Mouse (Mus musculus) neural tube, embryonic 13.5 days (tissue): ENCODE data around the gene Cct5. TPM values are rescaled to one million over a fixed set of nuclear protein-coding genes. Genes with fewer than 3 reads are reported as not detected.
A peak's percentile ranks its signal among the peaks of the same experiment; 100 is the strongest.

Experiments
- ATAC-seq: fragments of 200-750 bp; cut with Nextera tagmentation; 2 replicates; pipeline ENCODE4 v1.8.0; 2017; ENCODE audit warnings: low read depth, mild to moderate bottlenecking, moderate TSS enrichment, moderate library complexity
- H3K27ac ChIP-seq: fragments of 300-500 bp; sonication (generic); replicated peaks from 2 replicates; pipeline ENCODE4 v1.5.1; 2015; ENCODE audit warnings: moderate library complexity, mild to moderate bottlenecking, inconsistent platforms
- H3K27me3 ChIP-seq: fragments of 300-500 bp; sonication (generic); 2 replicates; pipeline ENCODE4 v1.6.1; 2015; ENCODE audit warnings: mild to moderate bottlenecking, inconsistent platforms
- H3K36me3 ChIP-seq: fragments of 300-500 bp; sonication (generic); 2 replicates; pipeline ENCODE4 v1.6.1; 2015; ENCODE audit warnings: mild to moderate bottlenecking, inconsistent platforms
- H3K4me1 ChIP-seq: fragments of 300-500 bp; sonication (generic); replicated peaks from 2 replicates; pipeline ENCODE4 v1.6.1; 2015; ENCODE audit warnings: inconsistent platforms
- H3K4me2 ChIP-seq: fragments of 300-500 bp; sonication (generic); 2 replicates; pipeline ENCODE4 v1.6.1; 2015; ENCODE audit warnings: inconsistent platforms, mild to moderate bottlenecking, moderate library complexity
- H3K4me3 ChIP-seq: fragments of 300-500 bp; sonication (generic); 2 replicates; pipeline ENCODE4 v1.5.1; 2015; ENCODE audit warnings: mild to moderate bottlenecking, inconsistent platforms
- H3K9ac ChIP-seq: fragments of 300-500 bp; sonication (generic); 2 replicates; pipeline ENCODE4 v1.6.1; 2015; ENCODE audit warnings: moderate library complexity, mild to moderate bottlenecking, inconsistent platforms
- H3K9me3 ChIP-seq: fragments of 300-500 bp; sonication (generic); 2 replicates; pipeline ENCODE4 v1.6.1; 2016; ENCODE audit warnings: inconsistent platforms
- whole genome bisulfite sequencing: fragments of 180-500 bp; shearing (Covaris S2); methylation state at CpG from one replicate; pipeline ENCODE4 v1.1.7; 2015; 5-methylcytosine and 5-hydroxymethylcytosine counted together
- polyA plus RNA-seq: library from polyadenylated mRNA; unstranded; fragments of >200 nt; fragmentation: Nextera tagmentation; extraction: Ambion mirVana; gene quantifications from 2 replicates; pipeline ENCODE4 v1.2.1, GENCODE M21; 2015

Gene Cct5
- polyA plus RNA-seq, 1 experiment from 2014 or later = 545 TPM

DNA sequence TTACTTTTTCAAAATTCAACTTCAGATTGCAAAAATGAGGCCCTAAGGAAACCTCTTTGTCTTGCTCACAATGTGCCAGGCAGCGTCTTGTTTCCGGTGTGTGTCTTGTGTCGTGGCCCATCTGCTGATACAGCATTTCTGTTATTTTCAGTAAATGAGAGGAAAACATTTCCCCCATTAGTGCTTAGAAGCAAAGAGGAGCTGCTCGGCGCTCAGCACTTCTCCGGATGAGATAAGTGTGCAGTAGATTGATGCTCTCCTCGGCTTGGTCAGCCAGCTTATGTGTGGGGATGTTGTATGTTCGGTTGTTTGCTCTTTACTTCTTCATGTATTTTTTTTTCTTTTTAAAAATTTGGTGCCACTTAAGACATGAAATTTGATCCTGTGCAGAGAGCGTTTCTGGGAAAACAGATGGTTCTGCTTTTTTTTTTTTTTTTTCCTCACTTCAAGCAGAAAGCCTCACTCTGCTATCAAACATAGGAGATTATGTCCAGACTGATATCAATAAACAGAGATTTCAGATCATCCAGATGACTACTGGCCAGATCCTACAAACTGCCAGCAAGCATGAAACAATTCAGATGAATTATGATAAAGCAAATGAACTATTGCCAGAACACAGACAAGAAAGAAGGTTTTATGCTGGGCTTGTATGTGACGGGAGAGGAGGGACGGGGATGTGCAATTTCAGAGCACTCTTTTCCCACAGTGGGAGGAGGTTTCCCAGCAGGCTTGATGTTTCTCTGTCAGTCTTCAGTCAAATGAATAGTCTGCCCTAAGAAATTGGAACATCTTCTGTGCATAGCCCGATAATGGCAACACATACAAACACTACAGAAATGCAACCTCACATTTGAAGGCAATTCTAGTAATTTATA lies 25.9 kb upstream of the Cct5 start:
- Histone ChIP-seq H3K9me3 (no peaks in the 10 kb centered on the region), H3K9ac (no peak overlapping the region), H3K27ac (peak overlapping the region; percentile 49)

DNA sequence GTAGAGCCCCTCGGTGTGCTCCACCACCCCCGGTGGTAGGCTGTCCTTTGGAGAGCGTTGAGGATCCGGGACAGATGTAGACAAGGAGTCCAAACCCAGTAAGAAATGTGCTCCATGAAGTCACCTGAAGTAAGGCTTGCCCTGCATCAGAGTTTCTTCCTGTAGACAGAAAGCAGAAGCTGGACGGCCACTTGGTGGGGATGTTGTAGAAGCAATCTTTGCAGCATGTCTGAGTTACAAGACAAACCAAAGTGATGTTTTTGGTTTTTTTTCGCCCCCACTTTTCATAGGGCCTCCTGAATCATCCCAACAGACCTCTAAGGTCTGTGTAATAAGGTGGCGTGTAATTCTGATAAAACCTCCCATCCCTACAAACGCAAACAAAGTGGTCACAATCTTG lies 17.9 kb upstream of the Cct5 start:
- no peak overlapping the region for H3K4me3 ChIP-seq
- H3K4me1 ChIP-seq = no peaks in the 10 kb centered on the region
- H3K9ac ChIP-seq = no peak overlapping the region
- H3K4me2 ChIP-seq = no peak overlapping the region
- ATAC-seq = no peak
- H3K27me3 ChIP-seq = no peaks in the 10 kb centered on the region
- H3K27ac ChIP-seq = no peak overlapping the region
- H3K36me3 ChIP-seq = peaks cover 46% of the 10 kb centered on the region
- WGBS = 96% methylated on average over 8 of the region's 8 CpGs
- H3K9me3 ChIP-seq = no peaks in the 10 kb centered on the region

More for the DNA sequence above, 25.9 kb upstream of the Cct5 start:
- no peaks in the 10 kb centered on the region for H3K27me3 ChIP-seq
- 0 out of 2 replicates have a peak, but pooled peaks have one; percentile 18 for ATAC-seq
- 50% methylated on average over 12 of the region's 12 CpGs for WGBS
- H3K36me3 ChIP-seq = peaks cover 9% of the 10 kb centered on the region
- H3K4me2 ChIP-seq = no peak overlapping the region
- H3K4me1 ChIP-seq = peaks cover 20% of the 10 kb centered on the region
- H3K4me3 ChIP-seq = no peak overlapping the region

DNA sequence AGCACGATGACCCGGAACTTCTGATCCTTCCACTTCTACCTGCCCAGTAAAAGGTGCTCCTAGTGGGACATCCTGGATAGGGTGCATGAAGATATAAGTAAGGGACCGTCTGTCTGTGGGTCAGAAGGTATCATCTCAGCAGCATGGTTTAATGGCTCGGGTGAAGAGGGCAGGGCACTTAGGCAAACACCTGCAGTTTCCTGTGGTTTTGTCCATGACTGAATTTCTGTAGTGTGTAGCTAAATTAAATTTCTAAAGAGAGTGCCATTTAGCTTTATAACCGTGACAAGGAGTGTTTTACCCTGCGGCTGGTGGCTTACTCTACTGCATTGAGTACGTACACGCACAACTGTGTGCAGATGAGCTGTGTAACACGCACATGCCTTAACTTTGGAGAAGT lies 15.7 kb upstream of the Cct5 start:
- Histone ChIP-seq H3K36me3 (peaks cover 37% of the 10 kb centered on the region), H3K27ac (no peak overlapping the region), H3K9ac (no peak overlapping the region), H3K4me2 (no peak overlapping the region), H3K27me3 (no peaks in the 10 kb centered on the region), H3K4me1 (no peaks in the 10 kb centered on the region), H3K4me3 (no peak overlapping the region), H3K9me3 (no peaks in the 10 kb centered on the region)
- ATAC-seq = no peak
- 82% methylated on average over 9 of the region's 9 CpGs for WGBS

DNA sequence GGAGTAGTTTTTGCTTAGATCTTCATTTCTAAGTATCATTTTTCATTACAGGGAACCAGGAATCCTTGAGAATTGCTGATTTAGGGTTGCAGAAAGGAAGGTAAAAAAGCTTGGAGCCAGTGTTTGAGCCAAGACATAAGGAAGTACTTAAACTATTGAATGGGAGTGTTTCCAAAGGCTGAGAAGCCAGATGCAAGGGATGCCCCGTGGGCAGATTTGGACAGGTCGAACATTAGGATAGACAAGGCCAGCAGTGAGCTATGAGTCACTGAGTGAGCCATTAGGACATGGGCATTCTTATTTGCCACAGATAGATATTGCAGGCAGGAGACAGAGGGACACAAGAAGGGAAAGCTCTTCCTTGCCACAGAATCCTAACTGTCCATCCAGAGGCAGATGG lies 13.1 kb upstream of the Cct5 start:
- H3K4me2 ChIP-seq = no peak overlapping the region
- ATAC-seq = no peak
- WGBS = 96% methylated on average over 2 of the region's 2 CpGs
- H3K9ac ChIP-seq = no peak overlapping the region
- H3K36me3 ChIP-seq = peaks cover 27% of the 10 kb centered on the region
- H3K27ac ChIP-seq = no peak overlapping the region
- no peaks in the 10 kb centered on the region for H3K4me1 ChIP-seq
- H3K27me3 ChIP-seq = no peaks in the 10 kb centered on the region
- H3K4me3 ChIP-seq = no peak overlapping the region
- no peaks in the 10 kb centered on the region for H3K9me3 ChIP-seq

DNA sequence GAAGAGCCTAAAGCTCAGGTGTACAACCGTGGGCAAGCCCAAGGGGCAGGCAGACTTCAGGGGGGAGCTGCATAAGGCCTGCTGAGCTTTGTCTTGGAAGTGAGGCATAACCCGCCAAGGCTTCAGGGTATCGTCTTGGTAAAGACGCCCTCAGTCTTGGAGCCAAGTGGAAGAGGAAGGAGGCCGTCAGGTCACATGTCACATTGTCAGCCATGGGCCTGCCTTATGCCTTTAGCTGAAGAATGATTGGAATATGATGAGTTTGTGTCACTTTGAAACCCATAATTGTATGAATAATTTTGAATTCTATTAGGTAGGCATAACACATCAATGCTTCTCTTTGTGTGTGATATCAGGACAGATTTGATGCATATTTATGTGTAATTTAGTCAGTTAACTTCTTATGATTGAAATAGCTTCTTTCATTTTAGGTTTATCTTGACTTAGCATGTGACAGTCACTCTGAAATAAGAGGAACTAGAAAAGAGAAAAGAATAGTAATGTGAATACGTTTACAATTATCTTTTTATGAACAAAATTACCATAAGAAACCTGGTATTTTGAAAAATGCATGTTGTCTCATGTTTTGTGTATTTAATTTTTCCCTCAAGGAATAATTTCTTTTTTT lies 12.3 kb upstream of the Cct5 start:
- Histone ChIP-seq H3K36me3 (peaks cover 20% of the 10 kb centered on the region), H3K9ac (no peak overlapping the region), H3K4me2 (no peak overlapping the region), H3K9me3 (no peaks in the 10 kb centered on the region), H3K4me1 (no peaks in the 10 kb centered on the region), H3K27ac (no peak overlapping the region), H3K27me3 (no peaks in the 10 kb centered on the region), H3K4me3 (no peak overlapping the region)
- 93% methylated on average over 6 of the region's 6 CpGs for WGBS
- ATAC-seq = no peak

DNA sequence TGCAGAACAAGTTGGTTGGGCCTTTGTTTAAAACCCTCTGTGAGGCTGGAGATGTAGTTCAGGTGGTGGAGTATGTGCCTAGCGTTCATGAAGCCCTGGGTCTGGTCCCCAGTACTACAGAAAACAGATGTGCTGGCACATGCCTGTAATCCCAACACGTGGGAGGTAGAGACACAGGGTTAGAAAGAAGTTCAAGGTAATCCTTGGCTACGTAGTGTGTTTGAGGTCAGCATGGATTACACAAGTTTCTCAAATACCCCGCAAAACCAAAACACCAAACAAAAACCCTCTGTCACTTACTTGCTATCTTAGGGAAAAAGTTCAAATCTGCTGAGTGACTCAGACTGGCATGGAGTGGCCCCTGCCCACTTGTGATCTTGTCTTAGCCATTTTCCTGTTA lies 10.4 kb upstream of the Cct5 start:
- WGBS = 91% methylated on average over 4 of the region's 4 CpGs
- no peak for ATAC-seq

DNA sequence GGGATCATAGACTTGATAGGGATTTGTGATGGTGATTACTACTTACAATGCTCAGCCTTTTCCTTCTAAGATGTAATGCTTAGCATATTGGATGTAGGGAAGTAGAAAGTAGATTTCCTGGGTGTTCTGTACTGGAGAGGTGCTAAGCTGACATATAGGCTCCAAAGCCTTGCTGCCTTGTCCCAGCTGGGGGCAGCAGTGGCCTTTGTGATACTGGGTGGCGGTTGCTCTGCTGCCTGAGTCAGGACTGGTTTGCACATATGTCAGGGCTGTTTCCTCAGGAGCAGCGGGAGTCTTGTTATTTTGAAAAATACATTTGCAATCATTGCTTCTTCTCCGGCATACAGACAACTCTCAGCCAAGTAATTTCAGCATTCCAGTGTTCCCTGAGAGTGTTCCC lies 9.4 kb upstream of the Cct5 start:
- H3K27me3 ChIP-seq = no peaks in the 10 kb centered on the region
- no peaks in the 10 kb centered on the region for H3K9me3 ChIP-seq
- no peaks in the 10 kb centered on the region for H3K4me1 ChIP-seq
- no peak overlapping the region for H3K4me2 ChIP-seq
- ATAC-seq = 0 out of 2 replicates have a peak, but pooled peaks have one; percentile 73
- 67% methylated on average over 3 of the region's 3 CpGs for WGBS
- no peak overlapping the region for H3K4me3 ChIP-seq
- no peak overlapping the region for H3K27ac ChIP-seq
- H3K36me3 ChIP-seq = no peaks in the 10 kb centered on the region
- no peak overlapping the region for H3K9ac ChIP-seq

More for the DNA sequence above, 10.4 kb upstream of the Cct5 start:
- Histone ChIP-seq H3K4me1 (no peaks in the 10 kb centered on the region), H3K36me3 (peaks cover 5% of the 10 kb centered on the region), H3K9me3 (no peaks in the 10 kb centered on the region), H3K27me3 (no peaks in the 10 kb centered on the region), H3K4me2 (no peak overlapping the region), H3K4me3 (no peak overlapping the region), H3K27ac (no peak overlapping the region), H3K9ac (no peak overlapping the region)

DNA sequence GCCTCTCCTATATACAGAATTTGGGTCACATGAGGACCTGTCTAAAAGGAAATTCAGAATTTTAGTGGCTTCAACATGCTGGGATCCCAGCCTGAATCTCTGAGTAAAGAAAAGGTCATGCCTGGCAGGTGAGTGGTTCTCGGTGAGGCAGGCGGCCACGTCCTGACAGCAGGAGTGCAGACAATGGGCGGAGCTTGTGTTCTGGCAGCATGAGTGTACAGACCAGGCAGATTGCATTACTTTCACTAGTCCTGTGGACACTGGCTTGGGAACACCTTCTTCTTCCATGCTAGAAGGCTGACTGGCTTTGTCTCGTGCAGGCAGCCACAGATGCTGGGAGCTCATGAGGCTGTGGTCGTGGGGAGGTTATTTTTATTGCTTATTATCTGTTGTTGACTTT lies 5.2 kb upstream of the Cct5 start:
- Histone ChIP-seq H3K4me2 (no peak overlapping the region), H3K4me1 (peaks cover 10% of the 10 kb centered on the region), H3K36me3 (no peaks in the 10 kb centered on the region), H3K4me3 (no peak overlapping the region), H3K9me3 (no peaks in the 10 kb centered on the region), H3K9ac (no peak overlapping the region), H3K27me3 (no peaks in the 10 kb centered on the region), H3K27ac (no peak overlapping the region)
- WGBS = 67% methylated on average over 6 of the region's 6 CpGs
- no peak for ATAC-seq

DNA sequence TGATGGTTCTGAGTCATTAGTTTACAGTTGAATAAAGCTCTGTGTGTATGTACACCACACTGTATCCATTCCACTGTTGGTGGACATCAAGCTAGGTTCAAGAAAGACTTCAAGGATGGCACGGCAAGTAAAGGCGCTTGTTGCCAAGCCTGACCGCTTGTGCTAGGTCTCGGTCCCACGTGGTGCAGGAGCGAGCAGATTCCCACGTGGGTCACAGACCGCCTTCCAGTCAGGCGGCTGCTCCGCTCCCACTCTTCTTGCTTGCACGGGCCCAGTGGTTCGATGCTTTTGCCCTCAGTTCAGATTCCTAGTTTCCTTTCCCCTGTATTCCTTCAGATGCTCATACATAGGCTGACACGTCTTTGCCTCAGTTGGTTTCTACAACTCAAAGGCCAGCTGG lies 1.5 kb upstream of the Cct5 start:
- Histone ChIP-seq H3K4me1 (peaks cover 32% of the 10 kb centered on the region), H3K27ac (peak overlapping the region; percentile 95), H3K9me3 (no peaks in the 10 kb centered on the region), H3K4me3 (peak overlapping the region; percentile 97; the same call in 1 of the 2 replicates), H3K36me3 (no peaks in the 10 kb centered on the region), H3K27me3 (no peaks in the 10 kb centered on the region), H3K9ac (peak overlapping the region; percentile 95), H3K4me2 (peak overlapping the region; percentile 57)
- no peak for ATAC-seq
- 88% methylated on average over 13 of the region's 13 CpGs for WGBS

DNA sequence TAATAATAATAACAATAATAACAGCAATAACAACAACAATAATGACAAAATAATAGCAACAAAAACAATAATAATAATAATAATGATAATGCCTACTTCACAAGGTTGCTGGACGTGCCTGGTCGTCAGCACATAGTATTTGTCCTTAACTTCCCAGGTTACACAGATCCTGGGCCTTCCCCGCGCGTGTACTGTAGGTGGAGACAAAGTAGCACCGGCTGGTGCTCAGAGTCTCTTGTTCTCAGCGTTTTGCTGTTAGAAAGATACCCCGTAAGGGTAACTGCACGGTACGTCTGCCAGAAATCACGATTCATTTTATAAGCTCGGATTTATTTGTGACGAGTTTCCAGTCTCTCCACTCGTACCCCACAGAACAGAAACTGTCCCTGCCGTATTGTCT lies 822 bp upstream of the Cct5 start:
- peak overlapping the region; percentile 95 for H3K27ac ChIP-seq
- peak overlapping the region; percentile 97 for H3K4me3 ChIP-seq
- 5% methylated on average over 15 of the region's 15 CpGs for WGBS
- peaks cover 32% of the 10 kb centered on the region for H3K4me1 ChIP-seq
- ATAC-seq = peak; percentile 82
- H3K36me3 ChIP-seq = peaks cover 5% of the 10 kb centered on the region
- H3K9ac ChIP-seq = peak overlapping the region; percentile 95
- H3K9me3 ChIP-seq = no peaks in the 10 kb centered on the region
- no peaks in the 10 kb centered on the region for H3K27me3 ChIP-seq
- peak overlapping the region; percentile 57 for H3K4me2 ChIP-seq

DNA sequence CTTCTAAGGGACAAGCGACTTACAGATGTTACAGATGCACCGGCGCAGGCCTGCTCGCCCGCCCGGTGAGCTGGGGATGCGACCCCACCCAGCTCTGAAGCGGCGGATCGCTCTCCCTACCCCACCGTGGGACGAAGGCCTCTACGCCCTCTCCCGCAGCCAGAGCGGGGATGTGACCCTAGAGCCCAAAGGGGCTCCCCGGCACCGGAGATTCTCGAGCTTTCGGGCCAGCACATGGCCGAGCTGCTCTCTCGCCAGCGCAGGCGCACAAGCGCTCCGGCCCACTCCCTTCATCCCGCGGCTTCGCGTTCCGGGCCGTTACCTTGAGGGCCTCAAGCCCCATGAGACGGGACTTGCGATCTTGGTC lies 342 bp downstream of the Cct5 start:
- WGBS = under 1% methylated on average over 33 of the region's 33 CpGs
- Histone ChIP-seq H3K36me3 (peaks cover 17% of the 10 kb centered on the region), H3K27me3 (no peaks in the 10 kb centered on the region), H3K4me1 (peaks cover 32% of the 10 kb centered on the region), H3K4me2 (peak overlapping the region; percentile 99), H3K9ac (peak overlapping the region; percentile 95), H3K4me3 (peak overlapping the region; percentile 97), H3K9me3 (no peaks in the 10 kb centered on the region), H3K27ac (peak overlapping the region; percentile 95)
- ATAC-seq = peak; percentile 74

DNA sequence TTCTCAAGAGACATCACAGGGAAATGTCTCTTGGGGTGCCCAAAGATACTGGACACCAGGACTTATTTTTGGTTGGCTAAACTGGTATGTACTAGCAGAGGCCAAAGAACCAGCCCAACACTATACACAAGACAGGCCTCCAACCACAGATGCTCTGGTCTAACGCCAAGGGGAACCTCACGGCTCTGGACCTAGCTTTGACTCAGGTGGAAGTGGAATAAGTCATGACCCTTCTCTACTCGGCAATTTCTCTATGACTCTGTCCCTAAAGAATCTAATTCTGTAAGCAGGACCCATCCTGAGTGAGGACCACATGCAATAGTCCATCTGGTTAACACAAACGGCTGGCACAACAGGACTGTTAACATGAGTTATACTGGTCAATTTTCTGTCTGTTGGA lies 1.8 kb downstream of the Cct5 start:
- Histone ChIP-seq H3K27me3 (no peaks in the 10 kb centered on the region), H3K4me1 (peaks cover 32% of the 10 kb centered on the region), H3K9me3 (no peaks in the 10 kb centered on the region), H3K4me2 (peak overlapping the region; percentile 99), H3K27ac (no peak overlapping the region), H3K36me3 (peaks cover 30% of the 10 kb centered on the region), H3K9ac (peak overlapping the region; percentile 95; the same call in 1 of the 2 replicates), H3K4me3 (peak overlapping the region; percentile 97)
- 78% methylated on average over 4 of the region's 4 CpGs for WGBS
- no peak for ATAC-seq
